In genomic region chr11:68547484-68547883, GRCm38 (mm10) we compare ENCODE assay signal across 17 mouse cellular contexts. TPM values are rescaled to one million over a fixed set of nuclear protein-coding genes. Genes with fewer than 3 reads are reported as not detected.
"Had no signal": no experiment of that assay in that cellular context is flagged by ENCODE, and none has a peak within 500 bp of the region (broad histone marks: within the 10 kb centered on the region; RNA-seq: fewer than 3 reads in every experiment).

No protein-coding gene starts in this region.

- H3K4me2 ChIP-seq: limb, embryonic 15.5 days; liver, embryonic 12.5 days; midbrain, embryonic 13.5 days; neural tube, embryonic 15.5 days had no signal

- H3K4me3 ChIP-seq: left cerebral cortex, adult 2 months; limb, embryonic 15.5 days; liver, embryonic 12.5 days; midbrain, embryonic 13.5 days; neural tube, embryonic 15.5 days had no signal

- H3K9ac ChIP-seq: limb, embryonic 15.5 days; liver, embryonic 12.5 days; midbrain, embryonic 13.5 days; neural tube, embryonic 15.5 days had no signal

- DNase-seq: kidney, adult 8-10 months; kidney, postnatal 25 days; thymus, adult 18-20 months; thymus, postnatal 14 days had no signal

- ATAC-seq: intestine, postnatal 0 days; liver, embryonic 12.5 days; midbrain, embryonic 13.5 days had no signal

- H3K9me3 ChIP-seq: limb, embryonic 15.5 days; liver, embryonic 12.5 days; midbrain, embryonic 13.5 days; neural tube, embryonic 15.5 days had no signal

- H3K27ac ChIP-seq: left cerebral cortex, adult 2 months; limb, embryonic 15.5 days; liver, embryonic 12.5 days; midbrain, embryonic 13.5 days; neural tube, embryonic 15.5 days; stomach, postnatal 0 days had no signal

- H3K36me3 ChIP-seq: limb, embryonic 15.5 days; liver, embryonic 12.5 days; midbrain, embryonic 13.5 days; neural tube, embryonic 15.5 days had no signal

- H3K27me3 ChIP-seq: liver, embryonic 12.5 days; midbrain, embryonic 13.5 days; neural tube, embryonic 15.5 days had no signal

RNA-seq across cellular contexts. Expression of gene Mfsd6l, which starts 8.5 kb away (rescaled TPM):
- total RNA-seq: layer of hippocampus, postnatal 25 days; left cerebral cortex, adult 2 months; left cerebral cortex, postnatal 25 days had no signal
- polyA plus RNA-seq: limb, embryonic 11.5 days; liver, embryonic 12.5 days; midbrain, embryonic 13.5 days; neural tube, embryonic 11.5 days; neural tube, embryonic 15.5 days had no signal

RNA-seq across cellular contexts. Expression of gene Ccdc42, which starts 39.3 kb away (rescaled TPM):
- total RNA-seq: megakaryocyte progenitor cell, adult 5-6 weeks had no signal
- polyA plus RNA-seq: liver, embryonic 16.5 days; stomach, postnatal 0 days had no signal
